Mouse (Mus musculus) E14TG2a.4 (cell line): Measurements from ENCODE around the gene Maml3.

ENCODE experiments used
- CTCF ChIP-seq: conservative IDR thresholded peaks from 2 replicates; pipeline ENCODE4 v1.5.1; 2014; ENCODE audit warnings: low read length
- NANOG ChIP-seq: IDR thresholded peaks from 2 replicates; pipeline ENCODE4 v1.6.1; 2014; ENCODE audit warnings: borderline replicate concordance, low read length, mixed read lengths

- TF ChIP-seq CTCF: no peak
- TF ChIP-seq NANOG: no peak
Measured at GRCm38 (mm10) chr3:51697931-51698330, 406.9 kb downstream of the Maml3 start.
